Mouse (Mus musculus) thymus, adult 2 months (tissue): ENCODE data around the gene BC024978.
"Not testable (repeated sequence)": the region's sequence is repeated elsewhere in the genome, so short reads cannot be mapped to it uniquely, and the experiment has no call there.

Experiments used
- CTCF ChIP-seq: fragments of 200-500 bp; IDR thresholded peaks from 2 replicates; pipeline ENCODE4 v1.5.1; 2012; ENCODE audit warnings: mild to moderate bottlenecking, control low read depth, low read length, moderate library complexity, borderline replicate concordance; ENCODE audit not compliant: control insufficient read depth, poor library complexity, insufficient read depth; ENCODE audit errors: extremely low read depth
- POLR2A ChIP-seq: fragments of 200-500 bp; IDR thresholded peaks from 2 replicates; pipeline ENCODE4 v1.6.1; 2012; ENCODE audit warnings: mild to moderate bottlenecking, low read length, control low read depth, moderate library complexity; ENCODE audit not compliant: control insufficient read depth, poor library complexity, insufficient read depth; ENCODE audit errors: extremely low read depth

DNA sequence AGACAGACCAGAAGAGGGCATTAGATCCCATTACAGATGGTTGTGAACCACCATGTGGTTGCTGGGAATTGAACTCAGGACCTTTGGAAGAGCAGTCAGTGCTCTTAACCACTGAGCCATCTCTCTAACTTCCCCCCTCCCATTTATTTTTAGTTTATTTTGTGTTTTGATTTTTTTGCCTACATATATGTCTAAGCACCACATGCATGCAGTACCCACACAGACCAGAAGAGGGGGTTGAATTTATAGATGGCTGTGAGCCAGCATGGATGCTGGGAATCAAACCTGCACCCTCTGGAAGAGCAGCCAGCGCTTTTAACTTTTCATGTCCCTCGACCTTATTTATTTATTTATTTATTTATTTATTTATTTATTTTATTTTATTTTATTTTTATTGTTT, 48.5 kb downstream of the BC024978 start:
- TF ChIP-seq CTCF, POLR2A: not testable (repeated sequence)
